In genomic region chr1:133694301-133694700, GRCm38 (mm10) we compare ENCODE assay signal across 11 mouse cellular contexts. TPM values are rescaled to one million over a fixed set of nuclear protein-coding genes. Genes with fewer than 3 reads are reported as not detected.
DNase-seq lines count a peak whose midpoint lies in the region.
"Had no signal": no experiment of that assay in that cellular context is flagged by ENCODE, and none has a peak within 500 bp of the region (broad histone marks: within the 10 kb centered on the region; RNA-seq: fewer than 3 reads in every experiment).

No protein-coding gene starts in this region.

- 4% methylated on average over 1 of the region's 1 CpGs for WGBS in heart, embryonic 10.5 days

- no peaks in the 10 kb centered on the region for H3K9me3 ChIP-seq in heart, embryonic 10.5 days

- H3K36me3 ChIP-seq in heart, embryonic 10.5 days: no peaks in the 10 kb centered on the region

- H3K27ac ChIP-seq in heart, embryonic 10.5 days: peak overlapping the region; percentile 87
- H3K27ac ChIP-seq: heart, adult 2 months had no signal

- H3K27me3 ChIP-seq in heart, embryonic 10.5 days (ENCODE audit: insufficient read depth, poor library complexity, severe bottlenecking): no peaks in the 10 kb centered on the region

- H3K4me1 ChIP-seq in heart, embryonic 10.5 days: peaks cover 49% of the 10 kb centered on the region

- no peak for DNase-seq in heart, embryonic 10.5 days (ENCODE audit: low spot score)
- DNase-seq in heart, adult 11 months: no peak
- DNase-seq in spleen, postnatal 36 days (ENCODE audit: low spot score in 2 of 2): peak; percentile 29 to 37
- DNase-seq in spleen, adult 18-20 months: no peak
- peak; percentile 38 to 48 for DNase-seq in kidney, postnatal 36 days
- no peak for DNase-seq in layer of hippocampus, adult 18-20 months (ENCODE audit: low spot score in 2 of 2)
- DNase-seq in urinary bladder, postnatal 25 days (ENCODE audit: low spot score): no peak
- DNase-seq in cerebellum, adult 11 months: no peak
- DNase-seq: adrenal gland, postnatal 10 days; thymus, postnatal 4 days had no signal

- no peak overlapping the region for H3K4me3 ChIP-seq in heart, embryonic 10.5 days
- H3K4me3 ChIP-seq: heart, adult 2 months had no signal

RNA-seq across cellular contexts. Expression of gene Lax1, which starts 4.4 kb away (rescaled TPM):
- polyA plus RNA-seq in heart, embryonic 10.5 days (2016; fragmentation: Nextera tagmentation; extraction: Ambion mirVana): 0.26 and 0.53 TPM in 2 replicates
- not detected for total RNA-seq in layer of hippocampus, adult 18-20 months (2021)

RNA-seq across cellular contexts. Expression of gene Gm38394, which starts 33.2 kb away (rescaled TPM):
- 4.5 TPM in 2 replicates for polyA plus RNA-seq in heart, embryonic 10.5 days (2016; fragmentation: Nextera tagmentation; extraction: Ambion mirVana)
- 10 to 100 TPM; 27.3 to 27.7 TPM for total RNA-seq in layer of hippocampus, adult 18-20 months (2021)

RNA-seq across cellular contexts. Expression of gene Zbed6, which starts 33.6 kb away (rescaled TPM):
- polyA plus RNA-seq in heart, embryonic 10.5 days (2016; fragmentation: Nextera tagmentation; extraction: Ambion mirVana): not detected in 2 replicates
- 1 to 10 TPM; 3.3 to 4.7 TPM for total RNA-seq in layer of hippocampus, adult 18-20 months (2021)

Comparison
In these comparisons a context has a peak if more than half of its experiments do, and no peak if none do; other contexts are left out.
1. DNase-seq: peak in spleen, postnatal 36 days (2 of 2) and kidney, postnatal 36 days (2 of 2); none in heart, embryonic 10.5 days (single experiment), heart, adult 11 months (single experiment), spleen, adult 18-20 months (0 of 2), layer of hippocampus, adult 18-20 months (0 of 2), urinary bladder, postnatal 25 days (single experiment) and cerebellum, adult 11 months (single experiment).